Comparison of ENCODE assay signal across 8 mouse cellular contexts in genomic region chr10:41302689-41303431, GRCm38 (mm10). TPM values are rescaled to one million over a fixed set of nuclear protein-coding genes. Genes with fewer than 3 reads are reported as not detected.
DNase-seq lines count a peak whose midpoint lies in the region; ATAC-seq and TF ChIP-seq lines count a peak whose summit lies in the region.

Gene Fig4 (minus strand): TSS chr10:41303260.

- peak within 1 kb of the TSS; percentile 90 for H3K27ac ChIP-seq in gastrocnemius, adult 2 months
- peak within 1 kb of the TSS; percentile 92 for H3K27ac ChIP-seq in hindbrain, postnatal 0 days
- H3K27ac ChIP-seq in left cerebral cortex, adult 2 months = peak within 1 kb of the TSS; percentile 74

- peak within 1 kb of the TSS; percentile 89 for H3K4me2 ChIP-seq in hindbrain, postnatal 0 days (ENCODE audit: low read depth, low read length)

- H3K9me3 ChIP-seq in hindbrain, postnatal 0 days (ENCODE audit: low read length) = no peaks in the 10 kb centered on the region
- H3K9me3 ChIP-seq in megakaryocyte, embryonic 14.5 days = 0 out of 2 replicates have a peak, but pooled peaks cover 2% of the 10 kb centered on the region

- ATAC-seq in hindbrain, postnatal 0 days = peak; percentile 96

- WGBS in hindbrain, postnatal 0 days = under 1% methylated on average over 36 of the region's 38 CpGs

- H3K36me3 ChIP-seq in hindbrain, postnatal 0 days (ENCODE audit: insufficient read depth, low read length) = no peaks in the 10 kb centered on the region
- H3K36me3 ChIP-seq in megakaryocyte, embryonic 14.5 days (replicated peaks; ENCODE audit: low read length) = no peaks in the 10 kb centered on the region

- intact Hi-C loops in gastrocnemius, adult 2 months (cut with DNase I) = loop anchor here (10.0 kb wide), 3 partner anchors 202 to 418 kb away; partner anchors contain the start of genes Cdc40 and Wasf1
- intact Hi-C loops in left cerebral cortex, adult 2 months (cut with DNase I) = loop anchor here (1.0 to 5.0 kb wide), 3 partner anchors 99 to 387 kb away; partner anchors contain the start of gene Cd164

- H3K4me1 ChIP-seq in hindbrain, postnatal 0 days (ENCODE audit: insufficient read depth, low read length) = no peaks in the 10 kb centered on the region
- H3K4me1 ChIP-seq in megakaryocyte, embryonic 14.5 days = peaks cover 13% of the 10 kb centered on the region; the same call in 1 of the 2 replicates

- H3K9ac ChIP-seq in hindbrain, postnatal 0 days (replicated peaks; ENCODE audit: low read length) = peak within 1 kb of the TSS; percentile 88

- H3K27me3 ChIP-seq in hindbrain, postnatal 0 days (ENCODE audit: insufficient read depth, low read length) = no peaks in the 10 kb centered on the region
- H3K27me3 ChIP-seq in megakaryocyte, embryonic 14.5 days (replicated peaks) = peaks cover 3% of the 10 kb centered on the region

- TF ChIP-seq CTCF in gastrocnemius, adult 2 months (IDR thresholded peaks at IDR 0.05) = 0 out of 2 replicates have a peak, but pooled peaks have one; percentile 2
- TF ChIP-seq CTCF in hindbrain, postnatal 0 days (IDR thresholded peaks at IDR 0.05; ENCODE audit: low read depth) = peak; percentile 33; the same call in 1 of the 2 replicates
- peak; percentile 8 for TF ChIP-seq CTCF in left cerebral cortex, adult 2 months (IDR thresholded peaks at IDR 0.05)

- peak within 1 kb of the TSS; percentile 98 for H3K4me3 ChIP-seq in gastrocnemius, adult 2 months
- peak within 1 kb of the TSS; percentile 83 for H3K4me3 ChIP-seq in hindbrain, postnatal 0 days (ENCODE audit: low read length)
- H3K4me3 ChIP-seq in left cerebral cortex, adult 2 months = peak within 1 kb of the TSS; percentile 87
- peak within 1 kb of the TSS; percentile 92 for H3K4me3 ChIP-seq in megakaryocyte, embryonic 14.5 days (replicated peaks)

- peak; percentile 65 for DNase-seq in WW6 (ENCODE audit: low read depth, low spot score)
- peak; percentile 67 to 84 for DNase-seq in cerebellum, postnatal 4 days (ENCODE audit: low spot score in 2 of 2)
- DNase-seq in gastrocnemius, adult 2 months = peak; percentile 92
- peak; percentile 95 for DNase-seq in hindbrain, postnatal 0 days (ENCODE audit: low spot score)
- DNase-seq in left cerebral cortex, adult 2 months (ENCODE audit: extremely low spot score in 1 of 2, low spot score in 2 of 2) = peak; percentile 82 to 84
- peak; percentile 92 to 93 for DNase-seq in right cerebral cortex, postnatal 10 days (ENCODE audit: low spot score in 2 of 2)
- peak; percentile 86 for DNase-seq in urinary bladder, postnatal 25 days (ENCODE audit: low spot score)

RNA-seq across cellular contexts. Expression of gene Fig4, which starts in this region (rescaled TPM):
- 1 to 10 TPM; 6.1 to 6.8 TPM for total RNA-seq in gastrocnemius, adult 2 months (2021)
- 29.7 and 30.4 TPM in 2 replicates for total RNA-seq in hindbrain, postnatal 0 days (2014; rRNA removed)
- 29.9 and 32.6 TPM in 2 replicates for polyA plus RNA-seq in hindbrain, postnatal 0 days (2015; fragmentation: Nextera tagmentation; extraction: Ambion mirVana)
- 10 to 100 TPM; 25.2 to 25.6 TPM for total RNA-seq in left cerebral cortex, adult 2 months (2021)
- polyA plus RNA-seq in megakaryocyte, embryonic 14.5 days (2012; ENCODE audit: insufficient read depth, low replicate concordance) = 1.5 TPM in 1 of 2 replicates, not detected in the other

Comparison
In these comparisons a context has a peak if more than half of its experiments do, and no peak if none do; other contexts are left out.
1. Peak in every context shown above with its lines: DNase-seq, ATAC-seq, H3K4me3 ChIP-seq and H3K27ac ChIP-seq.
2. RNA of gene Fig4 (polyA plus RNA-seq): 29.9 to 32.6 TPM in hindbrain, postnatal 0 days; 1.5 TPM in megakaryocyte, embryonic 14.5 days; every median in the first group is over 10 times any median in the second.